Mouse (Mus musculus) retina, postnatal 1 day (tissue): ENCODE results near the gene Fam118b.
A peak's percentile ranks its signal among the peaks of the same experiment; 100 is the strongest.

ENCODE experiments used
- DNase-seq: peaks from one replicate; pipeline ENCODE4 v3.0.0-alpha.2; 2012

The Fam118b gene

GRCm38 (mm10) chr9:35194048-35194447 lies 73.6 kb downstream of the Fam118b start:
- no peak for DNase-seq

- no peak for DNase-seq
Measured at GRCm38 (mm10) chr9:35192983-35193542, 74.5 kb downstream of the Fam118b start.

GRCm38 (mm10) chr9:35188700-35189099 lies 78.9 kb downstream of the Fam118b start:
- no peak for DNase-seq

- no peak for DNase-seq
Measured at GRCm38 (mm10) chr9:35187351-35187903, 80.2 kb downstream of the Fam118b start.

- no peak for DNase-seq
Measured at GRCm38 (mm10) chr9:35186430-35186829, 81.2 kb downstream of the Fam118b start.

GRCm38 (mm10) chr9:35183359-35183758 lies 84.2 kb downstream of the Fam118b start:
- DNase-seq: no peak

GRCm38 (mm10) chr9:35182832-35183231 lies 84.8 kb downstream of the Fam118b start:
- no peak for DNase-seq

- DNase-seq: no peak
Measured at GRCm38 (mm10) chr9:35176124-35176659, 91.4 kb downstream of the Fam118b start.

- peak; percentile 96 for DNase-seq
Measured at GRCm38 (mm10) chr9:35175251-35176123, 92.1 kb downstream of the Fam118b start, which contains the start of gene Dcps. Dcps (minus strand) TSS chr9:35176061.

- no peak for DNase-seq
Measured at GRCm38 (mm10) chr9:35173331-35173730, 94.3 kb downstream of the Fam118b start.

GRCm38 (mm10) chr9:35170071-35170470 lies 97.5 kb downstream of the Fam118b start:
- DNase-seq: no peak
